Mouse (Mus musculus) erythroblast, embryonic 14.5 days (primary cell): ENCODE data around the gene Olfr1369-ps1.

Experiments used
- GATA1 ChIP-seq: IDR thresholded peaks from 2 replicates; pipeline ENCODE4 v1.6.1; 2012; ENCODE audit warnings: low read length, inconsistent platforms, mixed read lengths
- TAL1 ChIP-seq: IDR thresholded peaks from 3 replicates; pipeline ENCODE4 v1.6.1; 2012; ENCODE audit warnings: low read length, inconsistent platforms, mixed read lengths

DNA sequence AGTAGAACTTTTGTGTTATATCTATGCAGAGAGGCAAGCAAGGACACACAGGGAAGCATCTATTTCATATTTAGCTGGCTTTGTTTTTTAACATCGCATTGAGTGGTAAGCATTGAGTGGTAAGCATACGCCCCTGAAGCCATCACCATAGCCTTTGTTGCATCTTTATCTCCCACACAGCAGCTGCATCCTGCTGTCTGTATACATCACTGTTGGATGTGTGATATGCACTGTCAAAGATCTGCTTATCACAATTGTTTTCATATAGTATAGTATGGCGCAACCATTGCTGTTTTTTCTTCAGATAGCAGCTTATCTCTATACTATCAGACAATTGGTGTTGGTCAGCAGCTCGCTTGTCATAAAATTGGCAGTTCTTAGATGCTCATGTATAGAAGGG is 2.8 kb downstream of the Olfr1369-ps1 start:
- TF ChIP-seq GATA1 (no peak), TAL1 (no peak)
